ENCODE assay signal across 14 mouse cellular contexts in genomic region chr5:135822316-135822944, GRCm38 (mm10). TPM values are rescaled to one million over a fixed set of nuclear protein-coding genes. Genes with fewer than 3 reads are reported as not detected.
DNase-seq lines count a peak whose midpoint lies in the region; ATAC-seq and TF ChIP-seq lines count a peak whose summit lies in the region.
"Had no signal": no experiment of that assay in that cellular context is flagged by ENCODE, and none has a peak within 500 bp of the region (broad histone marks: within the 10 kb centered on the region; RNA-seq: fewer than 3 reads in every experiment).

No protein-coding gene starts in this region.

- H3K9me3 ChIP-seq in forebrain, embryonic 12.5 days = no peaks in the 10 kb centered on the region
- no peaks in the 10 kb centered on the region for H3K9me3 ChIP-seq in hindbrain, postnatal 0 days (ENCODE audit: low read length)
- H3K9me3 ChIP-seq in neural tube, embryonic 12.5 days = no peaks in the 10 kb centered on the region
- no peaks in the 10 kb centered on the region for H3K9me3 ChIP-seq in heart, embryonic 12.5 days (replicated peaks)

- 18% methylated on average over 7 of the region's 7 CpGs for WGBS in forebrain, embryonic 12.5 days
- WGBS in hindbrain, postnatal 0 days = 12% methylated on average over 7 of the region's 7 CpGs
- 14% methylated on average over 7 of the region's 7 CpGs for WGBS in neural tube, embryonic 12.5 days
- WGBS in heart, embryonic 12.5 days = 21% methylated on average over 7 of the region's 7 CpGs

- peak; percentile 21 for DNase-seq in cerebellum, adult 11-12 months
- DNase-seq in cerebellum, postnatal 4 days (ENCODE audit: low spot score in 2 of 2) = no peak
- peak; percentile 60 for DNase-seq in hindbrain, postnatal 0 days (ENCODE audit: low spot score)
- no peak for DNase-seq in ovary, adult 18-20 months (ENCODE audit: low spot score)
- no peak for DNase-seq in right cerebral cortex, adult 18-20 months
- DNase-seq: liver; lung, postnatal 36 days; thymus, postnatal 14 days had no signal

- no peak overlapping the region for H3K9ac ChIP-seq in forebrain, embryonic 12.5 days
- peak overlapping the region; percentile 17; the same call in 1 of the 2 replicates for H3K9ac ChIP-seq in hindbrain, postnatal 0 days (replicated peaks; ENCODE audit: low read length)
- 0 out of 2 replicates have a peak overlapping the region, but pooled peaks have one; percentile 9 for H3K9ac ChIP-seq in neural tube, embryonic 12.5 days
- H3K9ac ChIP-seq in heart, embryonic 12.5 days = no peak overlapping the region

- no peaks in the 10 kb centered on the region for H3K36me3 ChIP-seq in forebrain, embryonic 12.5 days (replicated peaks)
- H3K36me3 ChIP-seq in hindbrain, postnatal 0 days (ENCODE audit: insufficient read depth, low read length) = no peaks in the 10 kb centered on the region
- peaks cover 4% of the 10 kb centered on the region; the same call in 1 of the 2 replicates for H3K36me3 ChIP-seq in neural tube, embryonic 12.5 days
- H3K36me3 ChIP-seq in heart, embryonic 12.5 days = no peaks in the 10 kb centered on the region

- ATAC-seq in forebrain, embryonic 12.5 days (ENCODE audit: low FRiP score) = peak; percentile 84
- peak; percentile 50 for ATAC-seq in hindbrain, postnatal 0 days
- ATAC-seq in neural tube, embryonic 12.5 days (ENCODE audit: low FRiP score, low read depth) = peak; percentile 84
- no peak for ATAC-seq in heart, embryonic 12.5 days (ENCODE audit: insufficient number of reproducible peaks, low FRiP score)

- H3K27me3 ChIP-seq in forebrain, embryonic 12.5 days = peaks cover 21% of the 10 kb centered on the region; the same call in 1 of the 2 replicates
- H3K27me3 ChIP-seq in hindbrain, postnatal 0 days (ENCODE audit: insufficient read depth, low read length) = no peaks in the 10 kb centered on the region
- no peaks in the 10 kb centered on the region for H3K27me3 ChIP-seq in neural tube, embryonic 12.5 days (replicated peaks)
- H3K27me3 ChIP-seq in heart, embryonic 12.5 days (replicated peaks) = peaks cover 75% of the 10 kb centered on the region

- no peak for TF ChIP-seq CTCF in hindbrain, postnatal 0 days (IDR thresholded peaks at IDR 0.05; ENCODE audit: low read depth)

- no peak overlapping the region for H3K4me3 ChIP-seq in forebrain, embryonic 12.5 days (replicated peaks)
- no peak overlapping the region for H3K4me3 ChIP-seq in hindbrain, postnatal 0 days (ENCODE audit: low read length)
- no peak overlapping the region for H3K4me3 ChIP-seq in neural tube, embryonic 12.5 days
- H3K4me3 ChIP-seq in heart, embryonic 12.5 days = no peak overlapping the region

- H3K4me1 ChIP-seq in forebrain, embryonic 12.5 days = peaks cover 40% of the 10 kb centered on the region
- H3K4me1 ChIP-seq in hindbrain, postnatal 0 days (ENCODE audit: insufficient read depth, low read length) = peaks cover 10% of the 10 kb centered on the region
- H3K4me1 ChIP-seq in neural tube, embryonic 12.5 days = peaks cover 32% of the 10 kb centered on the region
- H3K4me1 ChIP-seq in heart, embryonic 12.5 days (replicated peaks) = no peaks in the 10 kb centered on the region

- peak overlapping the region; percentile 75 for H3K27ac ChIP-seq in forebrain, embryonic 12.5 days
- peak overlapping the region; percentile 68 for H3K27ac ChIP-seq in hindbrain, postnatal 0 days
- H3K27ac ChIP-seq in neural tube, embryonic 12.5 days = peak overlapping the region; percentile 13
- H3K27ac ChIP-seq in heart, embryonic 12.5 days (ENCODE audit: poor library complexity, severe bottlenecking) = no peak overlapping the region

- H3K4me2 ChIP-seq in forebrain, embryonic 12.5 days = peak overlapping the region; percentile 22; the same call in 1 of the 2 replicates
- H3K4me2 ChIP-seq in hindbrain, postnatal 0 days (ENCODE audit: low read depth, low read length) = 0 out of 2 replicates have a peak overlapping the region, but pooled peaks have one; percentile 13
- H3K4me2 ChIP-seq in neural tube, embryonic 12.5 days (replicated peaks) = peak overlapping the region; percentile 40
- H3K4me2 ChIP-seq in heart, embryonic 12.5 days = no peak overlapping the region

RNA-seq across cellular contexts. Expression of gene Srrm3, which starts 15.7 kb away (rescaled TPM):
- 30.3 and 37.6 TPM in 2 replicates for polyA plus RNA-seq in forebrain, embryonic 12.5 days (2016; fragmentation: Nextera tagmentation; extraction: Ambion mirVana)
- 75.8 and 106 TPM in 2 replicates for total RNA-seq in hindbrain, postnatal 0 days (2014; rRNA removed)
- polyA plus RNA-seq in hindbrain, postnatal 0 days (2015; fragmentation: Nextera tagmentation; extraction: Ambion mirVana) = 50.8 and 55.7 TPM in 2 replicates
- polyA plus RNA-seq in neural tube, embryonic 12.5 days (2016; fragmentation: Nextera tagmentation; extraction: Ambion mirVana) = 71.4 and 77.2 TPM in 2 replicates
- 0.22 TPM in 1 of 2 replicates, not detected in the other for polyA plus RNA-seq in heart, embryonic 12.5 days (2016; fragmentation: Nextera tagmentation; extraction: Ambion mirVana)
- total RNA-seq: granulocyte monocyte progenitor cell, adult 5-6 weeks; neutrophil, adult 5-6 weeks had no signal

RNA-seq across cellular contexts. Expression of gene Mdh2, which starts 44.1 kb away (rescaled TPM):
- polyA plus RNA-seq in forebrain, embryonic 12.5 days (2016; fragmentation: Nextera tagmentation; extraction: Ambion mirVana) = 520 and 524 TPM in 2 replicates
- 165 and 169 TPM in 2 replicates for total RNA-seq in hindbrain, postnatal 0 days (2014; rRNA removed)
- polyA plus RNA-seq in hindbrain, postnatal 0 days (2015; fragmentation: Nextera tagmentation; extraction: Ambion mirVana) = 732 and 760 TPM in 2 replicates
- 606 and 613 TPM in 2 replicates for polyA plus RNA-seq in neural tube, embryonic 12.5 days (2016; fragmentation: Nextera tagmentation; extraction: Ambion mirVana)
- 950 TPM in 2 replicates for polyA plus RNA-seq in heart, embryonic 12.5 days (2016; fragmentation: Nextera tagmentation; extraction: Ambion mirVana)

RNA-seq across cellular contexts. Expression of gene Styxl1, which starts 44.2 kb away (rescaled TPM):
- 0.29 TPM in 1 of 2 replicates, not detected in the other for polyA plus RNA-seq in forebrain, embryonic 12.5 days (2016; fragmentation: Nextera tagmentation; extraction: Ambion mirVana)
- 0.10 TPM in 1 of 2 replicates, not detected in the other for total RNA-seq in hindbrain, postnatal 0 days (2014; rRNA removed)
- polyA plus RNA-seq in hindbrain, postnatal 0 days (2015; fragmentation: Nextera tagmentation; extraction: Ambion mirVana) = 0.61 and 0.69 TPM in 2 replicates
- 0.30 TPM in 1 of 2 replicates, not detected in the other for polyA plus RNA-seq in neural tube, embryonic 12.5 days (2016; fragmentation: Nextera tagmentation; extraction: Ambion mirVana)
- polyA plus RNA-seq in heart, embryonic 12.5 days (2016; fragmentation: Nextera tagmentation; extraction: Ambion mirVana) = not detected in 2 replicates
- polyA plus RNA-seq: intestine, embryonic 14.5 days had no signal

Comparison
In these comparisons a context has a peak if more than half of its experiments do, and no peak if none do; other contexts are left out.
1. DNase-seq: peak in cerebellum, adult 11-12 months (single experiment) and hindbrain, postnatal 0 days (single experiment); none in cerebellum, postnatal 4 days (0 of 2), ovary, adult 18-20 months (single experiment) and right cerebral cortex, adult 18-20 months (single experiment).
2. H3K9ac ChIP-seq: peak in hindbrain, postnatal 0 days (single experiment) and neural tube, embryonic 12.5 days (single experiment); none in forebrain, embryonic 12.5 days (single experiment) and heart, embryonic 12.5 days (single experiment).
3. RNA of gene Srrm3, which starts 15.7 kb away (polyA plus RNA-seq): 71.4 to 77.2 TPM in neural tube, embryonic 12.5 days, 50.8 to 55.7 TPM in hindbrain, postnatal 0 days and 30.3 to 37.6 TPM in forebrain, embryonic 12.5 days; 0.22 TPM in heart, embryonic 12.5 days; every median in the first group is over 10 times any median in the second.